Mouse (Mus musculus) megakaryocyte, embryonic 14.5 days (primary cell): ENCODE measurements at regions not wholly inside any gene's neighbourhood (a gene's known extent, or its start where the extent isn't known, plus 50 kb on each side); places are given as distances from the start of the nearest gene placed in this dataset.

Experiments used
- FLI1 ChIP-seq: IDR thresholded peaks from 2 replicates; pipeline ENCODE4 v1.6.1; 2012; ENCODE audit warnings: low read length, inconsistent platforms, mixed read lengths
- GATA1 ChIP-seq: IDR thresholded peaks from 3 replicates; pipeline ENCODE4 v1.6.1; 2012; ENCODE audit warnings: mixed read lengths, low read length, inconsistent platforms, borderline replicate concordance

- TF ChIP-seq GATA1 (no peak), FLI1 (no peak)
Measured at GRCm38 (mm10) chr8:89245131-89245751, 201.3 kb upstream of the Sall1 start.
